Mouse (Mus musculus) left cerebral cortex, postnatal 10 days (tissue): ENCODE results near the gene Armc9. TPM values are rescaled to one million over a fixed set of nuclear protein-coding genes. Genes with fewer than 3 reads are reported as not detected.

Experiments used
- DNase-seq, 2 experiments: peaks; one replicate each; pipeline ENCODE4 v3.0.0; 2021 to 2022; ENCODE audit warnings: low spot score in 2 of 2, mixed read lengths in 1 of 2; ENCODE audit errors: extremely low spot score in 1 of 2
- intact Hi-C: fragments of 180-260 bp; cut with DNase I; formaldehyde crosslinking; loops from one replicate; pipeline ENCODE4 v1.15.1; 2025
- total RNA-seq, 2 experiments: library from RNA; stranded (reverse); gene quantifications; 2 replicates each; pipeline ENCODE4 v1.2.3; 2021

The Armc9 gene
- total RNA-seq, 2 experiments from 2014 or later, result 40.7 to 45.7 TPM

- no peak for DNase-seq
- intact Hi-C loops, result no loop called here
Measured at GRCm38 (mm10) chr1:86160059-86160458, 5.5 kb downstream of the Armc9 start.

GRCm38 (mm10) chr1:86160479-86160878 is 5.9 kb downstream of the Armc9 start:
- no peak for DNase-seq
- intact Hi-C loops, result no loop called here

GRCm38 (mm10) chr1:86161061-86161460 is 6.5 kb downstream of the Armc9 start:
- DNase-seq, result no peak
- intact Hi-C loops, result no loop called here

- no peak for DNase-seq
- intact Hi-C loops, result loop anchor here (5.0 kb wide), 1 partner anchor 163 kb away; no protein-coding TSS in a partner anchor
Measured at GRCm38 (mm10) chr1:86174602-86175001, 20.0 kb downstream of the Armc9 start.

GRCm38 (mm10) chr1:86176066-86176465 is 21.5 kb downstream of the Armc9 start:
- intact Hi-C loops, result loop anchor here (5.0 kb wide), 1 partner anchor 161 kb away; no protein-coding TSS in a partner anchor
- no peak for DNase-seq

DNA sequence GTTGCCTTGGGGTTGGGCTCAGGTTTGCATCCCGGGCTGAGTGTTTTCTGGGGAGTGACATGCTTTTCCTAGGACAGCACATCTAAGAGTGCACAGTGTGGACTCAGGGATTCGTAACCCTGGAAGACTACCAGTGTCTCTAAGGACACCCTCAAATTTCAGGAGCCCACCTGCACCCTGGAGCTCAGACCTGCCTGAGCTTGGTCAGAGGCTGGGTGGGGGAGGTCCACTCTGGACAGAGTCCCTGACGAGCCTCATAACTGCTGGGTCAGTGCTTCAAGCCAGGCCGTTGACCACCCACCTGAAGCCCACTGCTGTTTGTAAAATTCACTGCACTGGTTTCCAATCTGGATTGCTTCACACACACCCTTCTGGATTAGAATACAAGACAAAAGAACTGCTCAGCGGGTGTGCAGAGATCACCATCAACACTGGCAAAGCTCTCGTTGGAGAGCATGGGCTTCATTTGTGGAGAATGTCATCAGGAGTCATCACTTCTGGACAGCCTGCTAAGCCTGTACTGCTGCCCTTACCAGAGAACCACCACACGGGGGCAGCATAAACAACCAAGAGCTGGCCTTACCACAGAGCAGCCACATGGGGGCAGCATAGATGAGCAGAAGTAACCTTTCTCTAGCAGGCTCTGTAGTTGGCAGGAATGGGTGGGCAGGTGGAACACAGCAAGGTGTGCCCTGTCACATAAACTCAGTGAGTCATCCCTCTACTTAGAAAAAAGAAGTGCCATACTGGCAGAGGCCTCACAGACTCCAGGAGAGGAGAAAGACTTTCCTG is 24.1 kb downstream of the Armc9 start:
- intact Hi-C loops, result loop anchor here (5.0 kb wide), 1 partner anchor 159 kb away; no protein-coding TSS in a partner anchor
- peak; percentile 56 to 82 for DNase-seq

GRCm38 (mm10) chr1:86182004-86182709 is 27.6 kb downstream of the Armc9 start:
- no peak for DNase-seq
- intact Hi-C loops, result no loop called here

- intact Hi-C loops, result no loop called here
- DNase-seq, result no peak
Measured at GRCm38 (mm10) chr1:86183577-86184263, 29.1 kb downstream of the Armc9 start.

- DNase-seq, result no peak
- intact Hi-C loops, result no loop called here
Measured at GRCm38 (mm10) chr1:86186762-86187161, 32.2 kb downstream of the Armc9 start.

DNA sequence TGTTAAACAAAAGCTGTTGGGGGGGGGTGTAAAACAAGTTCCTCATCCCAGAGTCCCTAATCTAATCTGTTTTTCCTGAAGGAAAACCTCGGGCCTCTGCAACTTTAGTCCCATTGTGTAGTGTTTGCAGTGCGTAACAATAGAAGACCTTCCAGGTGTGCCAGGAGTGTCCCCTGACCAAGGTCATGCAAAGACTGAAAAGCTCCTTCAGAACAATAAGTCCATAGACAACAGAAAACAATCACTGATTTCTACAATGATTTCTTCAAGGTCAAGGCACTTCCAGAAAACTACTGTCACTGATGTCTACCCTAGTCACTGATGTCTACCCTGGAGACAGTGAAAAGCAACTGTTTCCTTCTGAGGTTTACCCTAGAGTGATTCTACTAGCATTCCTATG is 33.3 kb downstream of the Armc9 start:
- no peak for DNase-seq
- intact Hi-C loops, result no loop called here

GRCm38 (mm10) chr1:86188271-86188670 is 33.7 kb downstream of the Armc9 start:
- intact Hi-C loops, result no loop called here
- DNase-seq, result no peak

GRCm38 (mm10) chr1:86189034-86189702 is 34.6 kb downstream of the Armc9 start:
- intact Hi-C loops, result no loop called here
- DNase-seq, result no peak

DNA sequence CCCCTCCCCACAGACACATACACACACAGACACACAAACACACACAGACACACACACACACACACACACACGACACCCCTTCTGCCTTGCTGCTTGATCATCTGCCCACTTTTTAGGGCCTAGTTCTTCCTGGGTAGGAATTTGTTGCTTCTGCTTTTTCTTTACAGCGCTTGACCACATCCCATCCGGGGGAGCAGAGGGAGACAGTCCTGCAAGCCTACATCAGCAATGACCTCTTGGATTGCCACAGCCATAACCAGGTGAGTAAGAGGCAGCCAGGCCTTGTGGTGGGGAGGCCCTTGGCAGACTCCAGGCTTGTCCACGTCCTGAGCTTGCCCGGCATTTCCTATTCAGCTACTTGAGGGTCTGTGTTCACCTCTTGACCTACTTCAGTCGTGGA is 36.3 kb downstream of the Armc9 start:
- intact Hi-C loops, result no loop called here
- DNase-seq, result no peak

DNA sequence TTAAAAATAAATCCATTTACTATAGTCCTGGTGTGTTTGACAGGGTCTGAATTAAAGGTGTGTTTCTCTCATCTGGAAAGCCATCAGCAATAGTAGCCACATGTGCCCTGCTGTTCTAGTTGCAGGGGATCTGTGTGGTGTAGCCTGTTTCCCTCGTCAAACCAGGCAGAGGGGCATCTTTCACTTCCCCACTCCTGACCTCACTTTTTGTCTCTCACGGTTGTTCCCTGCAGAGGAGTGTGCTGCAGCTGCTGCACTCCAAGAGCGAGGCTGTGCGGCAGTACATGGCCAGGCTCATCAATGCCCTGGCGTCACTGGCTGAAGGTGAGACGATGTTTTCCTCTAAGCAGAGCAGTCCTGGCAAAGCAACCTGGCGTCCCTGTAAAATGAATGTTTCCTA is 39.5 kb downstream of the Armc9 start:
- DNase-seq, result no peak
- intact Hi-C loops, result no loop called here

DNA sequence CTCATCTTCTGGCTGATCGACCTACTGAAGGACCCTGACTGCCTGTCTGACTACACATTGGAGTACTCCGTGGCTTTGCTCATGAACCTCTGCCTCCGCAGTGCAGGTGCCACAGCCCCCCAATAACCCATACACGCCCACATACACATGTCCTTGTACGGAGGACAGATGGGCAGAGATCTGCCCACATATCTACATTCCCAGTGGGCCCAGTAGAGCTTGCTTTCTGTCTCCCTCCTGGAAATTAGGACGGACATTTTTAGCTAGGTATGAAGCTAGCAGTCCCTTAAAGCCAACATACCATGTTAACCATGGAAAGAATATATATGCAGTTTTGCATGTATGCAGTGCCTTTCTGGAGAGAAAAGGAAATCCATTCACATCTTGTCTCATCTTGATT is 43.7 kb downstream of the Armc9 start:
- intact Hi-C loops, result no loop called here
- DNase-seq, result no peak

DNA sequence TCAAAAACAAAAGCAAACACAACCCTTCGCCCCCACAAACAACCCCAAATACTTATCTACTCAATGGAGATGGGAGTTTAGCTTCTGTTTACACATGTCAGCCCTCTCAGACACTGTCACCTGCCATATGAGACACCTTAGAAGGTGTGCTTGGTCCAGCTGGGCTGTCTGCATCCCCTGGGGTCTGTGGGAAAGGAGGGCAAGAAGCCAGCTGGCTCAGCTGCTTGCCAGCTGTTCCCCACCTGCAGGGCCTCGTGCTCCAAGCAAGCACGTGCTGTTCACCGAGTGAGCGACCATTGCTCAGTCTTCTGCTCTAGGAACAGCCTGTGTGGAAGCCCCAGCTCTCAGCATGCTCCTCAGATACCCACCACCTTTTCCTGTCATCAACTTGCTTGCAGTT is 44.4 kb downstream of the Armc9 start:
- DNase-seq, result no peak
- intact Hi-C loops, result no loop called here

DNA sequence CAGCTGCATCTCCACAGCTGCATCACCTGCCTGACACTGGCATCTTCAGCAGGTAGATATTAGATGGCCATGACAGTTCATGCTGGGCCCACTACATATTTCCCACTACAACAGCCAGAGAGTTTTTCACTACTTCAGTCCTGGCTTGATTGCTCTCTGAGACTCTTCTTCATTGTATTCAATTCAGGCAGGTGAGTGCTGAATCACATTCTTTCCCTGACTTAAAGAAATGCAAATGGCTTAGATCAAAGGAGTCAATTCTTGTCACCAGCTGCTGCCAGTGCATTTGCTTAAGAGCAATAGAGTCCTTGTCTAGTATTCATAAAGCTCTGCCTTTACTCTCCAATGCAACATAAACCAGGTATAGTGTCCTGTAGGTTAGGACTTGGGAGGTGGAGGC is 46.7 kb downstream of the Armc9 start:
- intact Hi-C loops, result no loop called here
- no peak for DNase-seq

- intact Hi-C loops, result no loop called here
- no peak for DNase-seq
Measured at GRCm38 (mm10) chr1:86202617-86203219, 48.1 kb downstream of the Armc9 start.

GRCm38 (mm10) chr1:86210676-86211075 is 56.1 kb downstream of the Armc9 start:
- intact Hi-C loops, result no loop called here
- DNase-seq, result no peak
